Mouse (Mus musculus): ENCODE results near the gene Man2a1.
"Not testable (repeated sequence)": the region's sequence is repeated elsewhere in the genome, so short reads cannot be mapped to it uniquely, and the experiment has no call there.

Gene Man2a1

GRCm38 (mm10) chr17:64754142-64754863, 153.8 kb downstream of the Man2a1 start:
- peak; percentile 94 for DNase-seq (ENCODE audit: low read depth, low spot score)

DNA sequence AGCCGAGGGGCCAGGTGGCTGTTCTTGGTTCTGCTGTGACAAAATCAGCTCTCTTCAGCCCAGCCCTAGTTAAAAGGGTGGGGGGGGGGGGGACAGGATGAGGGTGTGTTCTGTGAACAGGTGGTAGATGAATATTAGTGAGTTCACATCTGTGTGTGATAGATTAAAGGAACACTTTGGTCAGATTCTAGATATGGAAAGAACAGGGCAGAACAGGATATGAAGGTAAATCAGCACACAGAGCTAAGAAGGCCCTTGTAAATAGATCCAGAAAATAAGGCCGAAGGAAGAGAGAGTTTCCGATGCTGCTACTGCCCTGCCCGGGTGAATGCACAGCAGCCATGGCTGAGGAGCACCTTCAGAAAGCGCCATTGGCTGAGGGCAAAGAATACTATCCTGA, 154.7 kb downstream of the Man2a1 start:
- peak; percentile 88 for DNase-seq (ENCODE audit: low read depth, low spot score)

DNA sequence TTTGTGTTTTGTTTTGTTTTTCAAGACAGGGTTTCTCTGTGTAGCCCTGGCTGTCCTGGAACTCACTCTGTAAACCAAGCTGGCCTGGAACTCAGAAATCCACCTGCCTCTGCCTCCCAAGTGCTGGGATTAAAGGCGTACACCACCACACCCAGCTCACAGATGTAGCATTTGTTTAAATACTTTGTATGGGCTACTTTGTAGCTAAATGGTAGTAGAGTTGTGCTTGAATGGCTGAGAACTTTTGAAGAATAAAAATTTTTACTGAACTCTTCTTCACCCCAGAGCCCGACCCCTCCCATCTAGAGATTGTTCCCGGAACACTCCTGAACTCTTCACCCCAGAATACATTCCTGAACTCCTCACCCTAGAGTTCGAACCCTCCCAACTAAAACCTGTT, 162.1 kb downstream of the Man2a1 start:
- DNase-seq (ENCODE audit: low read depth, low spot score): not testable (repeated sequence)

DNA sequence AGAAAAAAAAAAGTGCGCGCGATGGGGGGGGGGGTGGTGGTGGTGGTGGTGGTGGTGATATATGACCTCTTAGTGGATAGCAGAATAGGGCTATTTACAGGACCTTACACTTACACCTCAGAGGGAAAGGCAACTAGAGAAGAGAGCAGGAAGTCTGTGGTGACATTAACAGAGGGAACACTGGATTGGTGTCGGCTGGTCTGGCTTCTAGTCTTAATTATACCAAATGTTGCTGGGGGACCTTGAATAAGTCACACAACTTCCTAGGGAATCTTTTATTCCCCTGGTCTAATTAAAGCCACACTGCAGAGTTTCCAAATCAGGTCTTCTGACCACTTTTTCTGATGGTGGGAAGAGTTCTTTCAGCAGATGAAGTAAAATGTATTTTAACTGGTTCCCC, 163.0 kb downstream of the Man2a1 start:
- DNase-seq (ENCODE audit: low read depth, low spot score): no peak

DNA sequence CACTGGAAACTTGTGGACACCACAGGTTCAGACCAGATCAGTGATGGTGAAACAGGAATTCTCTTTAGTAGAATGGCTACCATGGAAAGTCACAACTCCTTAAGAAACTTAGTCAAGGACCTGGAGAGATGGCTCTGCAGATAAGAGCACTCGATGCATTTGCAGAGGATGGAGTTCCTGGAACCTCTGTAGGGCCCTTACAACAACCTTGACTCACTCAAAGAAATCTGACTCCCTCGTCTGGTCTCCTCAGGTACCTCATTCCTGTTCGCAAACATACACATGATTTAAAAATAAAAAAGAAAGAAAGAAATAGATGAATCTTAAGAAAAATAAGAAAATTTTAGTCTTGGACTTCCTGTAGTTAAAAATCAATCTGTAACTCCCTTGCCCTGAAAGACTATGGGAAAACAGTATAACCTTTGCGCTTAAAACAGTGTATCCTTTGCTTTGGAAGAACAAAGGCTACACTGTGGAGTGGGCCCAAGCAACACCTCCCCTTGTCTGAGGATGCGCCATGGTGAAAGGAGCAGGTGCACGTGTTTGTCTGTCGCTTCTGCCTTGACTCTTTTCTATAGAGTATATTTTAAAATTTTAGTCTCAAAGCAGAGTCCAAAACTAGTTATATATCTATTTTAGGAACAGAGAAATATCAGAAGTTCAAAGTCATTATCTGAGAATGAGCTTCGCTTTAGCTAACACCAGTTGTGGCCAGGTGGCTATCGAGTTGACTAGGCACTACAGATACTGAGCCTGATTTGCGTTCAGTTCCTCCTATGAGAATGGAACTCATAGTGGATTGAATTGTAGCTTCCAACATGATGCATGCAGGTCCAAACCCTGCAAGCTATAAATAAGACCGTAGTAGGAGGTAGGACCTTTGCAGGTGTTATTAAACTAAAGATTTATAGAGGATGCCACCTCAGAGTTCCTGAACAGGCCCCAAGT, 163.9 kb downstream of the Man2a1 start:
- peak; percentile 88 for DNase-seq (ENCODE audit: low read depth, low spot score)

DNA sequence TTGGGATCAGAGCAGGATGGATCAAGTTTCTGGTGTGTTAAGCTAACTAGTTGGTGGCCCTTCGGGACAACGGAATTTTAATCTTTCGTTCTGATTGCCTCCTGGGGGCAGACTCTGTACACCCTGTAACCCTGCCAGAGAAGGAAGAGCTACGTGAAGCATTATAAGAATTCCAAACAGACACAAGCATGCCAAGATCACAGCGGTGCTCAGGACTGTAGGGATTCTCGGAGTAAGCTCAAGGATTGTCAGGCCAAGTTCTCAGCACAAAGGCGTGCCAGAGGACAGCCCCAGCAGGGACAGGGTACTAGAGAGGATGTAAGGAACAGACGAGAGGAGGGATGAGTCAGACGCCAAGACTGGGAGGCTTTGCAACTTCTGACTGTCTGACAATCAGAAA, 164.8 kb downstream of the Man2a1 start:
- DNase-seq (ENCODE audit: low read depth, low spot score): no peak

DNA sequence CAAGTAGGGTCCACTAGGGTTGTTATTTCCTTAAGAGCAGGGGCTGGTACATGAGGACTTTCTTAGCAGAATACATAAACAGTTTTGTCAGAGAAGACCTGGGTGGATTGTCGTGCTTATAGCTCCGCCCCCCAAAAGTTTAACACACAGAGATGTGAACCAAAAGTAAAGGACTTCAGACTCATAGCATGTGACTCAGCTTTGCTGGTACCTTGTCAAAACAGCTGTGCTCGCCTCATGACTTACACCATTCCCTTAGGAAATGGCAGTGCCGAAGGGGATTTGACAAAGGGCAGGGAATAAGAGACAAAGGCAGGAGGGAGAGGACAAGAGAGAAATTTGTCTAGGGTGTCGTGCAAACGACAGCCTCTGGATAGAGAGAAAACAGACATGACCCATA, 166.0 kb downstream of the Man2a1 start:
- no peak for DNase-seq (ENCODE audit: low read depth, low spot score)

GRCm38 (mm10) chr17:64770277-64770676, 169.7 kb downstream of the Man2a1 start:
- DNase-seq (ENCODE audit: low read depth, low spot score): no peak

DNA sequence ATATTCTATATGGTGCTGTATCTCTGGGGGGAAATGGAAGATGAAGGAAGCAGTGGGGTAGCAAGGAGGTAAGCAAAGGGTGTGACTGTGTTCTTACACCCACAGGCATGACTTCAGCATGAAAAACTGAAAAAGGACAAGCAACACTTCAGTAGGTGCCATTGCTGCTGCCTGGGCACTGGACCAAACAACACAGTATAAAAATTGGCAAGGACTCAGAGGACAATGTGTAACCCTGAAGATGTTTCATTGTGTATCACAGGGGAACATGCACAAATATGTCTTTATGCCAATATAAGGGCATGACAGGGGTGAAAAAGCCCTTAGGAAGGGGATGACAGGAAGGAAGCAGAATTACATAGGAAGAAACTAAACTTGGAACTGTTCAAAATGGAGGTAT, 172.1 kb downstream of the Man2a1 start:
- no peak for DNase-seq (ENCODE audit: low read depth, low spot score)

DNA sequence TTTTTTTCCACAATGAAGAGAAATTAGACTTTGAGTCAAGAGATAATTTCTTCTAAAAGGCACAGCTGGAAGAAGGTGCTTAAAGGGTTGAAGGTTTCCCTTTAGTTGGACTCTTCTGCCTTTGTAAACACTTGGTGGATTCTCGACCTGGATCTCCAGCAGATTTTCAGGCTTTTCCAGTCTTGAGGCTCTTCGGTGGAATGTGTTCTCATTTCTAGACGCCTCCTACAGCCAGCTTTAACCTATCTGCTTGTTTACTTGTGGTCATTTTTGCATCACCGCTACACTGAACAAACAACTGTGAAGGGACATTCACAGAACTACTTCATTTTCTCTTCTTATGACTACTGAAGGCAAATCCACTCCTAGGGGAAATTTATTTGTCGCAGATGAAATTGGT, 173.7 kb downstream of the Man2a1 start:
- no peak for DNase-seq (ENCODE audit: low read depth, low spot score)

DNA sequence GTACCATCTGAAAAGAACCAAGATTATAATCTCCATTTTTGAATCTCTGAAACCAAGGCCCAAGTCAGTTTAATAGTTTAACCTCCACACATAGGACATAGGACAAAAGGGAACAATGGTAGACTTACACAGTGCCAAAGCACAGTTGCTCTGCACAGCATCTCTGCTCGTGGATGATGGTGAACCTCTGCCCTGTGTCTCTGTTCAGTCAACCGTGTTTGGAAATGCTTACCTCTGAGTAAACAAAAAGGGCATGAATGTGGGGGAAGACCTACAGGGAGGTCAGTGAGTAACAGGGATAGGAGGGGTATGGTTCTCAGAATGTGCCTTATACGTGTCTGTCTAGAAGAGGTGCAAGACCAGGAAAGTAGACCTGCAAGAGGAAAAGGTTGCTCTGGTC, 177.8 kb downstream of the Man2a1 start:
- DNase-seq (ENCODE audit: low read depth, low spot score): no peak

- no peak for DNase-seq (ENCODE audit: low read depth, low spot score)
These were observed 178.2 kb downstream of the Man2a1 start for GRCm38 (mm10) chr17:64778756-64779155.

- DNase-seq (ENCODE audit: low read depth, low spot score): peak; percentile 59
These were observed 180.4 kb downstream of the Man2a1 start for GRCm38 (mm10) chr17:64780753-64781490.

- no peak for DNase-seq (ENCODE audit: low read depth, low spot score)
These were observed 181.8 kb downstream of the Man2a1 start for GRCm38 (mm10) chr17:64782307-64782706.

GRCm38 (mm10) chr17:64785961-64786360, 185.4 kb downstream of the Man2a1 start:
- DNase-seq (ENCODE audit: low read depth, low spot score): no peak

DNA sequence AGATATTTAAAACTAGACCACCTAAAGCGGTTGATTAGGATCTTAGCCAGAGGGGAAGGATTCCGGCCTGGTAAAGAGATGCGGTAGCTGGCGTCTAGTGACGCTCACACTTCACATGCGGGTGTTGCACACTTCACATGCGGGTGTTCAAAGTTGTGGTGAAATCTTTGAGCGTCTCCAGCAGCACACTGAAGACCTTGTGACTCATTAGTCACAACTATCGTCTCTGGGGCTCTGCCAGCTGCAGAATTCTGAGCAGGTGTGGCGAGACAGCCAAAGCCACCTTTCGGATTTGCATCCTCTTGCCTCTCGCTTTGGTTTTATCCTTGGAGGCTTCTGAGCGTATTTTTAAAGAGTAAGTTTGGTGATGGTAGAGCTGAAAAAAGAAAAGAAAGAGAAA, 187.8 kb downstream of the Man2a1 start:
- peak; percentile 44 for DNase-seq (ENCODE audit: low read depth, low spot score)

DNA sequence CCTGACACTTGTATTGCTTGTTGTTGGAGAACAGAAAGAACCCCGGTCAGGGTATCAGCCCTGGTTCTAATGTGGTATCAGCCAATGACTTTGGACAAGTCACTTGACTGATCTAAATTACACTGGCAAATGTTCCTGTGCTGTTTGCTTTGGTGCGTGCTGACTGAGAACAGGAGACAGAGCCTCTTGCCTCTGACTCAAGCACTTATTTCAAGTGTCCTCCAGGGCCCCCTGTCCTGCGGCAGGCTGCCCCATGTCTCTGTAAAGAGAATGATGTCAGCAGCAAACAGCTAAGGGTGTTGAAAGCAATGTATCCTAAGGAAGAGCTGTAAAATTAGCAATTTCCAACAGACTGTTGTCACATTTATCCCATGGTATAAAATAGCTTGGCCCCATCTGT, 188.6 kb downstream of the Man2a1 start:
- no peak for DNase-seq (ENCODE audit: low read depth, low spot score)

- DNase-seq (ENCODE audit: low read depth, low spot score): no peak
These were observed 191.5 kb downstream of the Man2a1 start for GRCm38 (mm10) chr17:64792076-64792475.

- DNase-seq (ENCODE audit: low read depth, low spot score): no peak
These were observed 192.1 kb downstream of the Man2a1 start for GRCm38 (mm10) chr17:64792623-64793022.

- DNase-seq (ENCODE audit: low read depth, low spot score): no peak
These were observed 201.8 kb downstream of the Man2a1 start for GRCm38 (mm10) chr17:64802168-64802955.

DNA sequence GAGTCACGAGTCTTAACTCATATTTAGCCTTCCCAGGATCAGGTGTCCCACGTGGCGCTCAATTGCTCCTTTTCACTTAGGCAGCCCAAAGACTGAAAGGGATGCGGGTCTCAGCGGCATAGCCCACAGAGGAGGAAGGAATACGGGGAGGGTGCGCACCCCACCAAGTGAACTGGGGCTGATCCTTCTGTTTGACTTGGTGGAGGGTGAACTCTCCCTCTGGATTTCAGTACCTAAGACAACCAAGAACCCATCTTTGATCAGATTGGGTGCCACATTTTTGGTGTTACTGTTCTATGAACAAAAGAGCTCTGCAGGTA, 202.4 kb downstream of the Man2a1 start:
- DNase-seq (ENCODE audit: low read depth, low spot score): no peak
